Mouse (Mus musculus) liver, embryonic 12.5 days (tissue): ENCODE measurements around the gene Vamp1. TPM values are rescaled to one million over a fixed set of nuclear protein-coding genes. Genes with fewer than 3 reads are reported as not detected.
A peak's percentile ranks its signal among the peaks of the same experiment; 100 is the strongest.

Experiments
- ATAC-seq: fragments of 200-750 bp; cut with Nextera tagmentation; 2 replicates; pipeline ENCODE4 v1.8.0; 2017; ENCODE audit warnings: moderate number of reproducible peaks, mild to moderate bottlenecking, moderate library complexity
- H3K27ac ChIP-seq: fragments of 300-500 bp; sonication (generic); 2 replicates; pipeline ENCODE4 v1.5.1; 2016; ENCODE audit warnings: mild to moderate bottlenecking
- H3K27me3 ChIP-seq: fragments of 300-500 bp; sonication (generic); replicated peaks from 2 replicates; pipeline ENCODE4 v1.6.1; 2016; ENCODE audit warnings: mild to moderate bottlenecking, moderate library complexity
- H3K36me3 ChIP-seq: fragments of 300-500 bp; sonication (generic); 2 replicates; pipeline ENCODE4 v1.6.1; 2016; ENCODE audit warnings: mild to moderate bottlenecking, moderate library complexity
- H3K4me1 ChIP-seq: fragments of 300-500 bp; sonication (generic); 2 replicates; pipeline ENCODE4 v1.6.1; 2016
- H3K4me2 ChIP-seq: fragments of 300-500 bp; sonication (generic); 2 replicates; pipeline ENCODE4 v1.6.1; 2016; ENCODE audit warnings: mild to moderate bottlenecking, moderate library complexity
- H3K4me3 ChIP-seq: fragments of 300-500 bp; sonication (generic); 2 replicates; pipeline ENCODE4 v1.5.1; 2016; ENCODE audit warnings: mild to moderate bottlenecking, moderate library complexity
- H3K9ac ChIP-seq: fragments of 300-500 bp; sonication (generic); 2 replicates; pipeline ENCODE4 v1.6.1; 2016; ENCODE audit warnings: mild to moderate bottlenecking, moderate library complexity
- H3K9me3 ChIP-seq: fragments of 300-500 bp; sonication (generic); replicated peaks from 2 replicates; pipeline ENCODE4 v1.6.1; 2016; ENCODE audit warnings: mild to moderate bottlenecking, moderate library complexity
- WGBS: fragments of 180-500 bp; shearing (Covaris S2); methylation state at CpG from one replicate; pipeline ENCODE4 v1.1.7; 2016; ENCODE audit not compliant: insufficient replicate concordance; 5-methylcytosine and 5-hydroxymethylcytosine counted together
- polyA plus RNA-seq: library from polyadenylated mRNA; unstranded; fragments of >200 nt; fragmentation: Nextera tagmentation; extraction: Ambion mirVana; gene quantifications from 2 replicates; pipeline ENCODE4 v1.2.1, GENCODE M21; 2016

Gene Vamp1
- 2.3 and 2.6 TPM in 2 replicates for polyA plus RNA-seq

GRCm38 (mm10) chr6:125215148-125215954, at the start of gene Vamp1:
TSS of gene Vamp1 (plus strand) at chr6:125215551.
- H3K9me3 ChIP-seq = no peaks in the 10 kb centered on the region
- H3K27ac ChIP-seq = peak within 1 kb of the TSS; percentile 63
- under 1% methylated on average over 48 of the region's 48 CpGs for WGBS
- H3K27me3 ChIP-seq = peaks cover 26% of the 10 kb centered on the region
- peak within 1 kb of the TSS; percentile 89 for H3K4me2 ChIP-seq
- H3K4me1 ChIP-seq = peaks cover 12% of the 10 kb centered on the region
- H3K9ac ChIP-seq = peak within 1 kb of the TSS; percentile 76
- peaks cover 11% of the 10 kb centered on the region for H3K36me3 ChIP-seq
- peak; percentile 94 for ATAC-seq
- H3K4me3 ChIP-seq = peak within 1 kb of the TSS; percentile 72

GRCm38 (mm10) chr6:125166051-125166751, 49.1 kb upstream of the Vamp1 start, which contains the start of gene Gapdh:
TSS of gene Gapdh (minus strand) at chr6:125166467.
- WGBS = under 1% methylated on average over 18 of the region's 18 CpGs
- peaks cover 69% of the 10 kb centered on the region for H3K4me1 ChIP-seq
- H3K36me3 ChIP-seq = peaks cover 77% of the 10 kb centered on the region

GRCm38 (mm10) chr6:125166861-125167650, 48.3 kb upstream of the Vamp1 start:
- H3K27ac ChIP-seq = peak overlapping the region; percentile 89
- 19% methylated on average over 10 of the region's 10 CpGs for WGBS

More at GRCm38 (mm10) chr6:125166051-125166751, 49.1 kb upstream of the Vamp1 start, which contains the start of gene Gapdh:
- peak; percentile 53 for ATAC-seq
- Histone ChIP-seq H3K4me3 (peak within 1 kb of the TSS; percentile 68), H3K27me3 (no peaks in the 10 kb centered on the region), H3K4me2 (peak within 1 kb of the TSS; percentile 82), H3K27ac (peak within 1 kb of the TSS; percentile 89), H3K9me3 (no peaks in the 10 kb centered on the region), H3K9ac (peak within 1 kb of the TSS; percentile 79)

GRCm38 (mm10) chr6:125168086-125168485, 47.3 kb upstream of the Vamp1 start:
- no peak overlapping the region for H3K4me3 ChIP-seq
- no peak for ATAC-seq
- peaks cover 51% of the 10 kb centered on the region for H3K4me1 ChIP-seq
- H3K4me2 ChIP-seq = no peak overlapping the region
- WGBS = 91% methylated on average over 14 of the region's 14 CpGs
- H3K9ac ChIP-seq = peak overlapping the region; percentile 79; the same call in 1 of the 2 replicates
- peak overlapping the region; percentile 89 for H3K27ac ChIP-seq
- H3K27me3 ChIP-seq = no peaks in the 10 kb centered on the region
- peaks cover 77% of the 10 kb centered on the region for H3K36me3 ChIP-seq
- no peaks in the 10 kb centered on the region for H3K9me3 ChIP-seq

More at GRCm38 (mm10) chr6:125166861-125167650, 48.3 kb upstream of the Vamp1 start:
- no peaks in the 10 kb centered on the region for H3K27me3 ChIP-seq
- H3K9me3 ChIP-seq = no peaks in the 10 kb centered on the region
- H3K4me3 ChIP-seq = peak overlapping the region; percentile 68
- peak overlapping the region; percentile 79 for H3K9ac ChIP-seq
- H3K36me3 ChIP-seq = peaks cover 77% of the 10 kb centered on the region
- peaks cover 61% of the 10 kb centered on the region for H3K4me1 ChIP-seq
- peak; percentile 13; the same call in 1 of the 2 replicates for ATAC-seq
- peak overlapping the region; percentile 82 for H3K4me2 ChIP-seq

GRCm38 (mm10) chr6:125170194-125170593, 45.2 kb upstream of the Vamp1 start:
- 79% methylated on average over 6 of the region's 6 CpGs for WGBS
- no peaks in the 10 kb centered on the region for H3K27me3 ChIP-seq
- H3K36me3 ChIP-seq = peaks cover 85% of the 10 kb centered on the region
- H3K4me1 ChIP-seq = peaks cover 37% of the 10 kb centered on the region
- no peak overlapping the region for H3K4me3 ChIP-seq
- H3K4me2 ChIP-seq = no peak overlapping the region
- no peaks in the 10 kb centered on the region for H3K9me3 ChIP-seq
- ATAC-seq = no peak
- H3K9ac ChIP-seq = no peak overlapping the region
- no peak overlapping the region for H3K27ac ChIP-seq

- H3K36me3 ChIP-seq = peaks cover 100% of the 10 kb centered on the region
- ATAC-seq = 0 out of 2 replicates have a peak, but pooled peaks have one; percentile 27
- H3K9me3 ChIP-seq = no peaks in the 10 kb centered on the region
- 69% methylated on average over 2 of the region's 2 CpGs for WGBS
- no peaks in the 10 kb centered on the region for H3K27me3 ChIP-seq
- 0 out of 2 replicates have a peak overlapping the region, but pooled peaks have one; percentile 1 for H3K9ac ChIP-seq
- no peak overlapping the region for H3K4me3 ChIP-seq
- H3K4me1 ChIP-seq = peaks cover 18% of the 10 kb centered on the region
- H3K4me2 ChIP-seq = no peak overlapping the region
- H3K27ac ChIP-seq = peak overlapping the region; percentile 10; the same call in 1 of the 2 replicates
Observed at GRCm38 (mm10) chr6:125172474-125172873, 42.9 kb upstream of the Vamp1 start.

GRCm38 (mm10) chr6:125173256-125173655, 42.1 kb upstream of the Vamp1 start:
- H3K4me1 ChIP-seq = peaks cover 10% of the 10 kb centered on the region
- no peak overlapping the region for H3K4me3 ChIP-seq
- no peak overlapping the region for H3K9ac ChIP-seq
- H3K27ac ChIP-seq = no peak overlapping the region
- H3K4me2 ChIP-seq = no peak overlapping the region
- ATAC-seq = no peak
- H3K36me3 ChIP-seq = peaks cover 100% of the 10 kb centered on the region
- H3K9me3 ChIP-seq = no peaks in the 10 kb centered on the region
- 90% methylated on average over 7 of the region's 7 CpGs for WGBS
- no peaks in the 10 kb centered on the region for H3K27me3 ChIP-seq

- WGBS = 90% methylated on average over 5 of the region's 5 CpGs
- peaks cover 100% of the 10 kb centered on the region for H3K36me3 ChIP-seq
- H3K4me1 ChIP-seq = no peaks in the 10 kb centered on the region
- no peaks in the 10 kb centered on the region for H3K27me3 ChIP-seq
- no peak overlapping the region for H3K4me3 ChIP-seq
- H3K4me2 ChIP-seq = no peak overlapping the region
- H3K9ac ChIP-seq = no peak overlapping the region
- ATAC-seq = no peak
- no peaks in the 10 kb centered on the region for H3K9me3 ChIP-seq
- no peak overlapping the region for H3K27ac ChIP-seq
Observed at GRCm38 (mm10) chr6:125175469-125175868, 39.9 kb upstream of the Vamp1 start.

- H3K9me3 ChIP-seq = no peaks in the 10 kb centered on the region
- no peak overlapping the region for H3K4me3 ChIP-seq
- no peak overlapping the region for H3K4me2 ChIP-seq
- H3K27ac ChIP-seq = no peak overlapping the region
- H3K36me3 ChIP-seq = peaks cover 100% of the 10 kb centered on the region
- H3K27me3 ChIP-seq = no peaks in the 10 kb centered on the region
- no peaks in the 10 kb centered on the region for H3K4me1 ChIP-seq
- 93% methylated on average over 7 of the region's 7 CpGs for WGBS
- ATAC-seq = no peak
- H3K9ac ChIP-seq = no peak overlapping the region
Observed at GRCm38 (mm10) chr6:125179601-125180000, 35.8 kb upstream of the Vamp1 start.

GRCm38 (mm10) chr6:125182133-125182532, 33.2 kb upstream of the Vamp1 start:
- Histone ChIP-seq H3K4me1 (no peaks in the 10 kb centered on the region), H3K36me3 (peaks cover 100% of the 10 kb centered on the region), H3K27me3 (no peaks in the 10 kb centered on the region), H3K4me2 (no peak overlapping the region), H3K4me3 (no peak overlapping the region), H3K9me3 (no peaks in the 10 kb centered on the region), H3K27ac (no peak overlapping the region), H3K9ac (no peak overlapping the region)
- 89% methylated on average over 5 of the region's 5 CpGs for WGBS
- no peak for ATAC-seq

GRCm38 (mm10) chr6:125186203-125186602, 29.1 kb upstream of the Vamp1 start:
- Histone ChIP-seq H3K9ac (no peak overlapping the region), H3K27ac (no peak overlapping the region), H3K36me3 (peaks cover 89% of the 10 kb centered on the region), H3K9me3 (no peaks in the 10 kb centered on the region), H3K4me1 (peaks cover 29% of the 10 kb centered on the region), H3K4me3 (no peak overlapping the region), H3K4me2 (no peak overlapping the region), H3K27me3 (no peaks in the 10 kb centered on the region)
- WGBS = 93% methylated on average over 10 of the region's 10 CpGs
- no peak for ATAC-seq
